Mouse (Mus musculus): ENCODE results near the gene Adprh.

GRCm38 (mm10) chr16:38496604-38497140 lies 44.2 kb upstream of the Adprh start:
- TF ChIP-seq POLR2A (IDR thresholded peaks at IDR 0.05; ENCODE audit: borderline replicate concordance, control insufficient read depth, low read depth, low read length) = no peak
- TF ChIP-seq CTCF (IDR thresholded peaks at IDR 0.05; ENCODE audit: control insufficient read depth, insufficient read depth, low read length) = no peak

All from bone marrow, adult 2 months (tissue).